Mouse (Mus musculus) frontal cortex, adult (tissue): ENCODE results near the gene Phf21a.
A peak's percentile ranks its signal among the peaks of the same experiment; 100 is the strongest.

Source experiments
- ATAC-seq: cut with Nextera tagmentation; 2 replicates; pipeline ENCODE4 v1.9.2; 2017; ENCODE audit warnings: mild to moderate bottlenecking, moderate library complexity, mixed read lengths; ENCODE audit not compliant: low TSS enrichment

Gene Phf21a

DNA sequence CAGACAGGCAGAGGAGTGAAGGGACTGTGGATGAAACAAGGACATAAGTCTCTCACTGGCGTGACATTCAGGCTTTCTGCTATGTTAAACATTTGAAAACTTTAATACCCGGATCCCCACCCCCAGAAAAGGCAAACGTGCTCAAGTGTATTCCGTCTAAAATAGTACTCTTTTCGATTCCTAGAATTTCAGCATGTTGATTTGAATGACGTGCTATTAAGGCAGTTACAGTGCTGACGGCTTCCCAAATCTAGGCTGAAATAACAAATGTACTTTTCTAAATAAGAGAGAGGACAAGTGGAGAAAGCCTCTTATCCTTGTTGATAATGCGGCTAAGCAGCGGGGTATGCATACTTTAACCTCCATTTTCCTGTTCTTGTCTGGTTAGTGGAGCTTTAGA lies 137.1 kb downstream of the Phf21a start:
- ATAC-seq, result no peak

DNA sequence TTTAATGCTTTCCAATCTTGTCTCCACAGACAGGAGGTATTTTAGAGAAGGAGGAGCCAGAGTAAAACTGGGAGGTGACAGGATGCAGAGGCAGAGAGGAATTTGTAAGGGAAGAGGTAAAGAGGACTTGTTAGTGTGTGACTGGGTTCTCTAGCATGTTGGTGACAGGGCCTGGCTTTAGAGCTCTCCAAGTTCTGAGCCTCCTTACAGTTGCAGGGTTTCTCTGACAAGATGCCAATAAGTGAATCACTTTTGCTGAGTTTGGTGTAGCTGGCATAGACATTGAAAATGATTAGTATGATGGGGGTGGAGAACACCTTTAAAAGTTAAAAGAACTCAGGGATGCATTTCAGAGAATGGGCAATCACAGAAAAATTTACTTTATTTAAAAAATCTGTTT lies 138.8 kb downstream of the Phf21a start:
- ATAC-seq, result no peak; the same call in 1 of the 2 replicates

DNA sequence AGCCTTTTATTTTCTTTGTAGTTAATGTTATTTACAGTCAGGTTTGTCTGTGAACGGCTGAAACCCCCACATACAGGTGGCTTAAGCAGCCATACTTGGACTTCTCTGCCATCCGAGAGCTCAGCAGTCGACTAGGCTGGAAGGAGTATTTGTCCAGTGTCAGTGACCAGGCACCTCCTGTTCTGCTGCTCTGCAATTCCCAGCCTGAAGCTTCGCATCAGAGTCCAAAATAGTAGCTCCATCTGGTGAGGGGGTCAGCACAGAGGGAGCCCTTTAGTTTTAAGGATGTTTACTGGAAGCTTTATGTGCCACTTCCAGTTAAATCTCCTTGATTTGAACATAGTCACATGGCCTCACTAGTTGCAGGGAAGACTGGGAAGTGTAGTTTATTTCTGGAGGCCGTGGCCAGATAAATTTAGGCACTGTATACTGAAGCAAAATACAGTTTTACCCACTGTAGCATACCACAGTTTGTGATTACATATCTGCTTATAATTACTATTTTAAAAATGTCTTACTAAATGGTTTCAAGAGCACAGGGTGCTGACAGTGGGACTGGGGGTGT lies 141.9 kb downstream of the Phf21a start:
- peak; percentile 79 for ATAC-seq

- no peak for ATAC-seq
Measured at GRCm38 (mm10) chr2:92240299-92240698, 147.4 kb downstream of the Phf21a start.

DNA sequence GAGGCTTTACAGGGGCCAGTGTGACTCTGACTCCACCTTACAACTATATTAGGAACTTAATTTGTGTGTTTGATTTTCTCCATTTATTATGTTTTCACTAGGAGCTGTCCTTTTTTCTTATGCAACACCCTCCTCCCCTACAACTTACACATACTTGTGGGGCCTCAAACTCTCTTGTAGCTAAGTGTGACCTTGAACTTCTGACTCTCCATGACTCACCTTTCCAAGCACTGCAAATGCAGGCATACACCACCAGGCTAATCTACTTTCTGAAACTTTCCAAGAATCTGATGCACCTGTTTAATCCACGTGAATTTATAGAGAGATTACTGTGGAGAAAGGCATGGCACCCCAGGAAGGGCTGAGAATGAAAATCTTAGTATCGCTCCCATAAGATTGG lies 147.9 kb downstream of the Phf21a start:
- ATAC-seq, result no peak

DNA sequence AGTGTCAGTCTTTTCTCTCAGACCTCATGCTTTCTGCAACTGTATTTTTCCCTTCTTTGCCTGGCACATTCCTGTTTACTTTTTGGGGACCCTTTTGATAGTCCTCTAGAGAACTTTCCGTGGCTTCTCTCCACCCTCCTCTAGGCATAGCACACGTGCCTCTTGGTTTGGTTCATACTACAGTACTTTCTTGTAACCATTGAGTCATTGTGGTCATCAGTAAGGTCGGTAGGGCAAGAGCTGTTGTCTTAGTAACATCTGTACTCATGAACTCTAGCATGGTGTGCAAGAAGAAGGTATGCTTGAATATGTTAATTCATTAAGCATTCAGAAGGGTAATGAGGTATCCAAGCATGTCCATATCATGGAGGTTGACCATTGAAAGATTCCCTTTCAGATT lies 148.4 kb downstream of the Phf21a start:
- no peak for ATAC-seq

DNA sequence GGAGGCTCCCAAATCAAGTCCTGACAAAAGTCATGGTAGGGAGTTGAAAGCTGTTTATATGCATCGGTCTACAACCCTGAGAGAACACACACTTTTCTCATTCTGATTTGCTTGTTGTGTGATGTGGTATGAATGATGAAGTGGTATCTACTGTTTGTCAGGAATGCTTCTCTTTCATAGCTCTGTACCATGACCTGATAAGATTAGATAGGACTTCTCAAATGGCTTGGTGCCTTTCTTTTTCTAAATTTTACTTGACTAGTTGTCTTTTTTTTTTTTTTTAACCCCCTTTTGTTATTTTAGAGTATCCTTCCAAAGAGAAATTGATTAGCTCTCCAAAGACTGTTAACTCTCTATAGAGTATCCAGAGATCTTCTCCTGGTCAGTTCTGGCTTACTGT lies 153.2 kb downstream of the Phf21a start:
- ATAC-seq, result no peak

GRCm38 (mm10) chr2:92247711-92248110 lies 154.8 kb downstream of the Phf21a start:
- ATAC-seq, result peak; percentile 55; the same call in 1 of the 2 replicates

DNA sequence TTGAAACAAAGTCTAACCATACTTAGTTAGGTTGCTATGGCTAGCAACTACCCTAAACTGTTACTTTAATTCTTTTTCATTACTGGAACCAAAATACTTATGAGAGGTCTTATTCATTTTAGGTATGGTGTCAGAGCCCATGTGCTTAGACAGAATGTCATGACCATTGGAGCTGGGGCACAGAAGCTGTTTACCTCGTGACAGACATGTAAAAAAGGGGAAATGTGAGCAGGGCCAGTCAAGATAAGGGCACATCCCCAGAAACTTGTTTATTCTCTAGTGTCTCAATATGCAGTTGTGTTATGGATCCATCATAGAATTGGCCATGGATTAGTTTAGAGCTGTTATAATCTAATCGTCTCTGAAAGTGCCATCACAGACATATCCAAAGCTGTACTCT lies 157.6 kb downstream of the Phf21a start:
- ATAC-seq, result no peak

GRCm38 (mm10) chr2:92253777-92254176 lies 160.9 kb downstream of the Phf21a start:
- no peak for ATAC-seq

GRCm38 (mm10) chr2:92256141-92256540 lies 163.2 kb downstream of the Phf21a start:
- ATAC-seq, result no peak

DNA sequence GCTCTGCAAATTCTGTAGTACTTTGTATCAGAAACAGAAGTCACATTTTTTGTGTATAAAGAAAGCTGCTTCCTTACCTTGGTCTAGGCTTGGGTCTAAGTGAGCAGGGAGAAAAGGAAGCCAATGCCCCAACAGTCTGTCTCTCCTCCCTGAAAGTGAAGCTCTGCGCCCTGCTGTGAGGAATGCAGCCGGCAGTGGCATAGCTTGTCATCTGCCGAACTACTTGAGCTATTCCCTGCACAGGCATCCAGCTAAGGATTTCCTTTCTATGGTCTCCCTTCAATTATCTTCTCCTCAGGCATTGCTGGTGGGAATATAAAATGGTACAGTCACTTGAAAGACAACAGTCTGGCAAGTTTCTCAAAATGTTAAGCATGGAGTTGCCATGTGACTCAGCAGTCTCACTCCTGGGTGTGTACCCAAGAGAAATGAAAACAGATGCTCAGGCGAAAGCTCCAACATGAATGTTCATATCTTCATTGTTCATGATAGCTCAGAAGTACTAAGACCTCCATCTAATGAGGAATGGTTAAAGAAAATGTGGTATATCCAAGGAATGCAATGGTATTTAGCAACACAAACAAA lies 164.5 kb downstream of the Phf21a start:
- peak; percentile 62 for ATAC-seq

GRCm38 (mm10) chr2:92259924-92260323 lies 167.0 kb downstream of the Phf21a start:
- ATAC-seq, result no peak

DNA sequence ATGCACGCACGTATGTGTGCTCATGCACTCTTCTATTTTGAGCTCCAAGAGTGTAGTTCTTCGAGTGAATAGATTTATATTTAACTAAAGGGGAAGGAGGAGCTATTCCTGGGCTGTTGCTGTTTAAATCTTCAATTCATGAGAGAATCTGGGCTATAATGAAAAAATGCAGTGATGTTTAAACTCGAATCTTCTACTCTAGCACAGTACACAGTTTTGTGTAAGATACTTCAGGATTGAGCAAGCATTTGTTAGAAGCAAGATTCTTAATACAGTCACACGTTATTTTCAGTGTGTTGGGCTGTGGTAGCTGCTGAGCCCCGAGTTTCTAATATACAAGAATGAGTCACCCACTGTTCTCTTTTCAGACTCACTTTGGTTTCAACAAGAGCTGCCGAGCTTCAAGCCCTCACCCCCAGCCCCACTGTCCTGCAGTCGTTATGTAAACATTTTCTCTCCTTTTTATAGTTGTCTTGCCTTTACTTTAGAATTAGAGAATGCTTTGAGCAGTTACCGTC lies 173.2 kb downstream of the Phf21a start:
- ATAC-seq, result peak; percentile 79

GRCm38 (mm10) chr2:92269227-92269626 lies 176.3 kb downstream of the Phf21a start:
- no peak for ATAC-seq

- ATAC-seq, result no peak
Measured at GRCm38 (mm10) chr2:92272510-92272909, 179.6 kb downstream of the Phf21a start.

GRCm38 (mm10) chr2:92273101-92273801 lies 180.3 kb downstream of the Phf21a start:
- peak; percentile 43; the same call in 1 of the 2 replicates for ATAC-seq

GRCm38 (mm10) chr2:92273802-92274183 lies 180.9 kb downstream of the Phf21a start:
- 0 out of 2 replicates have a peak, but pooled peaks have one; percentile 13 for ATAC-seq

DNA sequence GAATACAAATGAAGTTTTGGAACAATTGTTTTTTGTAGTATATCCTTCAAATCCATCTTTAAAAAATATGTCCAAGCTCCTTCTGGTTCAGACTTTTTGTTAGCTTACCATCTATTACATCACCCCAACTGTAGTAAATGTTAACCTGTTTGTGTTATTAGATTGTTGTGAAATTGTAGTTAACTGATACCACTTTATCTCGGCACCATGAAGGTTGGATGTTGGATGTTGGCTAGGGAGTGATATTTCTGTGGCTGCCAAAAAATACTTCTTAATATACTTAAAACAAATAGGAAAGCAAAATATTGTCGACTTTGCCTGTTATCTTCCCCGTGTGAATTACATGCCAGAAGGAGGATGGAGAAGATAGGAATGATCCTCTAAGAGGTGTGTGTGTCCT lies 184.9 kb downstream of the Phf21a start:
- no peak for ATAC-seq

DNA sequence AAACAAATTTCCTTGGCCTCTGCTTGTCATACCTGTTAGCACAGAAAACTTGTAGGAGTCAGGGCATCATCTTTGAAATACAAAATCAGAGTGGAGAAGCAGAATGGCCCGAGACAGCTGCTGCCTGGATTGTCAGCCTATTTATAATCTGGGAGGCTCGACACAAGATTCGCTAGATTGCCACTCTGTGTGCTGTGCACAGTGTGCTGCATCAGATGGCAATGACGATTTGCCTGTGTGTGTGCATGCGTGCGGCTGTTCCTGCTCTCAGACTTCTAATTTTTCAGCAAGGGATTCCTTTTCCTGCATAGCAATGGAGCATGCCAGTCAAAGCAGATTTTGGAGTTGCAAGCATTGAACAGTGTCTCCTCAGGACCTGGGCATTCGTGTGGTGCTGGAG lies 185.7 kb downstream of the Phf21a start:
- ATAC-seq, result peak; percentile 86

DNA sequence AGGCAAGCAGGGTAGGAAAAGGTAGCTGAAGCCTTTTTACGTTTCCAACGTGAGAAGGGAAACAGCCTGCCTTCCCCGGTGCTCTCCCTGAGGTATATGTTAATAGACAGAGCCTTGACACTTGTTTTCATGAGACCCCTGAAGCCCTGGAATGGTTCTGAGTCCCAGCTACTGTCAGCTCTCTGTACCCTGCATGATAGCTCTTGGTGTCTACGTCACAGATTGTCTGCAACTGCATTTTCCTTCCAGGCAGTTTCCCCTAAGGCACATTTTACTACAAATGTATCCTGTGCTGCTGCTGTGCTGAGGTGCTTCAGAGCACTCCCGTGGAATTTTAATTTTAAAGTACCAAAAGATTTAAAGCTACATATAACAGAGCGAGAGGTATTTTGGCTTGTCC lies 186.5 kb downstream of the Phf21a start:
- ATAC-seq, result peak; percentile 50; the same call in 1 of the 2 replicates

GRCm38 (mm10) chr2:92285597-92285996 lies 192.7 kb downstream of the Phf21a start:
- no peak for ATAC-seq

GRCm38 (mm10) chr2:92289335-92289734 lies 196.4 kb downstream of the Phf21a start:
- ATAC-seq, result no peak
